Mouse (Mus musculus) cerebellum, adult 2 months (tissue): ENCODE data around the gene Pwwp2b.

ENCODE experiments used
- CTCF ChIP-seq: fragments of 200-500 bp; IDR thresholded peaks from 2 replicates; pipeline ENCODE4 v1.5.1; 2011; ENCODE audit warnings: low read depth, mild to moderate bottlenecking, control low read depth, low read length, moderate library complexity, borderline replicate concordance; ENCODE audit not compliant: insufficient read depth
- POLR2A ChIP-seq: fragments of 200-500 bp; IDR thresholded peaks from 2 replicates; pipeline ENCODE4 v1.6.1; 2011; ENCODE audit warnings: low read length, control low read depth, borderline replicate concordance; ENCODE audit not compliant: insufficient read depth

- no peak for TF ChIP-seq CTCF
- TF ChIP-seq POLR2A, result no peak
These were observed 25.1 kb downstream of the Pwwp2b start for GRCm38 (mm10) chr7:139273397-139273719.
